Mouse (Mus musculus) G1E (cell line): ENCODE measurements around the gene Gabbr2.

Experiments used
- CTCF ChIP-seq: IDR thresholded peaks from 2 replicates; pipeline ENCODE4 v1.5.1; 2012; ENCODE audit warnings: low read depth, low read length, inconsistent platforms, mixed read lengths
- GATA1 ChIP-seq: IDR thresholded peaks from 2 replicates; pipeline ENCODE4 v1.6.1; 2012; ENCODE audit warnings: borderline replicate concordance, low read length, inconsistent platforms, mixed read lengths
- GATA2 ChIP-seq: IDR thresholded peaks from 2 replicates; pipeline ENCODE4 v1.6.1; 2012; ENCODE audit warnings: low read depth, low read length, inconsistent platforms, borderline replicate concordance
- POLR2AphosphoS5 ChIP-seq: IDR thresholded peaks from 2 replicates; pipeline ENCODE4 v1.6.1; 2012; ENCODE audit warnings: low read depth, low read length, inconsistent platforms; ENCODE audit not compliant: insufficient replicate concordance
- TAL1 ChIP-seq: conservative IDR thresholded peaks from 2 replicates; pipeline ENCODE4 v1.6.1; 2012; ENCODE audit warnings: low read depth, low read length, inconsistent platforms, mixed read lengths

GRCm38 (mm10) chr4:46868921-46869320 is 122.8 kb downstream of the Gabbr2 start:
- TF ChIP-seq POLR2AphosphoS5 (no peak), CTCF (no peak), TAL1 (no peak), GATA2 (no peak), GATA1 (no peak)
